Mouse (Mus musculus) E14TG2a.4 (cell line): ENCODE results near the gene Hgd.

Source experiments
- CTCF ChIP-seq: conservative IDR thresholded peaks from 2 replicates; pipeline ENCODE4 v1.5.1; 2014; ENCODE audit warnings: low read length
- NANOG ChIP-seq: IDR thresholded peaks from 2 replicates; pipeline ENCODE4 v1.6.1; 2014; ENCODE audit warnings: borderline replicate concordance, low read length, mixed read lengths
- POU5F1 ChIP-seq: IDR thresholded peaks from 2 replicates; pipeline ENCODE4 v1.6.1; 2014; ENCODE audit warnings: low read length, borderline replicate concordance

DNA sequence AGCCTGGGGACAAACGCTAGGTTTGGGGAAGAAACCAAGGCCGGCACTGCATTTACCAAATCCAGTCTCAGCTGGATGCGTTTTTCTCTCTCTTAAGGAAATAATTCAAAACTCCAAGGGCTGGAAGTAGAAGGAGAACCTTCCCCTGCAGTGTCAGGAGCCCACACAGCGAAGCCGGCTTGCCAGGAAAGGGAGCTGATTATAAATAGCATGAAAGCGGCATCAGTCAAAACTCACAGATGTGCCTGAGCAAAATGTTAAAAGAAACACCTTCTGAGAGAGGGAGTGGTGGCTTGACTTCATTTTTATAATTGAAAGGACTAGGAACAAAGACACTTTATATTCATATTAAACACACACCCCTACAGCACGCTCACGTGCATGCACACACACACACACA lies 30.4 kb downstream of the Hgd start:
- TF ChIP-seq CTCF (no peak), POU5F1 (no peak), NANOG (no peak)
